In genomic region chr3:101166580-101166979, GRCm38 (mm10) we compare ENCODE assay signal across 23 mouse cellular contexts.
"Had no signal": no experiment of that assay in that cellular context is flagged by ENCODE, and none has a peak within 500 bp of the region (broad histone marks: within the 10 kb centered on the region; RNA-seq: fewer than 3 reads in every experiment).

No protein-coding gene starts in this region.

- H3K27me3 ChIP-seq: heart, embryonic 12.5 days; hindbrain, embryonic 13.5 days; hindbrain, embryonic 15.5 days; limb, embryonic 12.5 days had no signal

- ATAC-seq: hindbrain, postnatal 0 days; intestine, embryonic 16.5 days; liver, postnatal 0 days had no signal

- H3K4me2 ChIP-seq: heart, embryonic 12.5 days; hindbrain, embryonic 13.5 days; hindbrain, embryonic 15.5 days; limb, embryonic 12.5 days; liver, embryonic 11.5 days; liver, embryonic 13.5 days; liver, embryonic 15.5 days had no signal

- H3K9me3 ChIP-seq: heart, embryonic 12.5 days; hindbrain, embryonic 13.5 days; hindbrain, embryonic 15.5 days; limb, embryonic 12.5 days; liver, embryonic 13.5 days; liver, embryonic 15.5 days had no signal

- H3K36me3 ChIP-seq: heart, embryonic 12.5 days; hindbrain, embryonic 13.5 days; hindbrain, embryonic 15.5 days; limb, embryonic 12.5 days; liver, embryonic 13.5 days; liver, embryonic 15.5 days had no signal

- H3K9ac ChIP-seq: heart, embryonic 12.5 days; hindbrain, embryonic 13.5 days; hindbrain, embryonic 15.5 days; limb, embryonic 12.5 days; liver, embryonic 13.5 days; liver, embryonic 15.5 days; liver, postnatal 0 days had no signal

- DNase-seq: gastrocnemius, postnatal 14 days; gastrocnemius, postnatal 36 days; heart, adult 18-20 months; heart, postnatal 14 days; heart, postnatal 36 days; kidney, adult 18-20 months; kidney, adult 8-10 months; kidney, postnatal 14 days; kidney, postnatal 36 days; layer of hippocampus, adult 9-11 months; layer of hippocampus, postnatal 36 days; left cerebral cortex, postnatal 4 days; liver; liver, embryonic 13.5 days; liver, postnatal 0 days had no signal

- H3K4me3 ChIP-seq: heart, embryonic 12.5 days; hindbrain, embryonic 13.5 days; hindbrain, embryonic 15.5 days; limb, embryonic 12.5 days; liver, embryonic 13.5 days; liver, embryonic 15.5 days had no signal

- H3K27ac ChIP-seq: hindbrain, embryonic 13.5 days; hindbrain, embryonic 15.5 days; hindbrain, postnatal 0 days; limb, embryonic 12.5 days; liver, embryonic 13.5 days; liver, embryonic 15.5 days had no signal

- H3K4me1 ChIP-seq: liver, embryonic 13.5 days; liver, embryonic 15.5 days had no signal
